Mouse (Mus musculus) myocyte (in vitro differentiated cells): ENCODE data around the gene Rasgrf2.

Source experiments
- CEBPB ChIP-seq: IDR thresholded peaks from 2 replicates; pipeline ENCODE4 v1.6.1; 2011; ENCODE audit warnings: mild to moderate bottlenecking, moderate library complexity; ENCODE audit not compliant: poor library complexity, insufficient read depth, severe bottlenecking
- E2F4 ChIP-seq: IDR thresholded peaks from one replicate; pipeline ENCODE4 v1.6.1; 2011; ENCODE audit warnings: mild to moderate bottlenecking, control low read depth, moderate library complexity; ENCODE audit not compliant: insufficient read depth
- MAX ChIP-seq: IDR thresholded peaks from one replicate; pipeline ENCODE4 v1.6.1; 2011; ENCODE audit warnings: low read depth, mild to moderate bottlenecking, control low read depth
- MYOD1 ChIP-seq, 3 experiments: IDR thresholded peaks; one replicate each; pipeline ENCODE4 v1.6.1; 2011; ENCODE audit warnings: control low read depth in 2 of 3, low read depth in 2 of 3, mild to moderate bottlenecking in 2 of 3, moderate library complexity in 1 of 3; ENCODE audit not compliant: insufficient read length in 2 of 3, control insufficient read depth in 1 of 3
- MYOG ChIP-seq, 3 experiments: IDR thresholded peaks; one replicate each; pipeline ENCODE4 v1.6.1; 2011; ENCODE audit warnings: control low read depth in 2 of 3, low read depth in 2 of 3, mild to moderate bottlenecking in 2 of 3; ENCODE audit not compliant: insufficient read length in 2 of 3, control insufficient read depth in 1 of 3, insufficient read depth in 1 of 3
- POLR2A ChIP-seq: IDR thresholded peaks from one replicate; pipeline ENCODE4 v1.6.1; 2011; ENCODE audit warnings: low read depth, mild to moderate bottlenecking, control low read depth, moderate library complexity; ENCODE audit not compliant: insufficient read length
- POLR2AphosphoS2 ChIP-seq: IDR thresholded peaks from one replicate; pipeline ENCODE4 v1.6.1; 2011; ENCODE audit warnings: low read depth, control low read depth; ENCODE audit not compliant: insufficient read length
- SRF ChIP-seq: IDR thresholded peaks from one replicate; pipeline ENCODE4 v1.6.1; 2011; ENCODE audit warnings: low read depth; ENCODE audit not compliant: control insufficient read depth, insufficient read length
- TCF12 ChIP-seq: IDR thresholded peaks from one replicate; pipeline ENCODE4 v1.6.1; 2011; ENCODE audit warnings: mild to moderate bottlenecking, control low read depth; ENCODE audit not compliant: poor library complexity, insufficient read depth, severe bottlenecking
- TCF3 ChIP-seq: IDR thresholded peaks from one replicate; pipeline ENCODE4 v1.6.1; 2011; ENCODE audit warnings: low read depth, control low read depth; ENCODE audit not compliant: insufficient read length
- USF1 ChIP-seq: IDR thresholded peaks from one replicate; pipeline ENCODE4 v1.6.1; 2011; ENCODE audit warnings: low read depth, mild to moderate bottlenecking, control low read depth, moderate library complexity

- TF ChIP-seq USF1 (no peak), POLR2A (no peak), TCF12 (no peak), POLR2AphosphoS2 (no peak), MAX (no peak), CEBPB (no peak), SRF (no peak), MYOG (IDR thresholded peaks at IDR 0.05; ENCODE audit: control insufficient read depth in 1 of 3, insufficient read depth in 1 of 3, insufficient read length in 2 of 3, low read depth in 2 of 3) (no peak), E2F4 (no peak), MYOD1 (IDR thresholded peaks at IDR 0.05; ENCODE audit: control insufficient read depth in 1 of 3, insufficient read length in 2 of 3, low read depth in 2 of 3) (no peak), TCF3 (no peak)
These were observed 17.4 kb downstream of the Rasgrf2 start for GRCm38 (mm10) chr13:92114076-92114475.
